Mouse (Mus musculus) C2C12 (cell line): ENCODE measurements around the gene Ip6k2. TPM values are rescaled to one million over a fixed set of nuclear protein-coding genes. Genes with fewer than 3 reads are reported as not detected.

Experiments used
- H3K27me3 ChIP-seq: one replicate; pipeline ENCODE4 v1.6.1; 2011; ENCODE audit not compliant: control insufficient read depth, insufficient read depth, insufficient read length
- H3K36me3 ChIP-seq: one replicate; pipeline ENCODE4 v1.6.1; 2011; ENCODE audit not compliant: control insufficient read depth, insufficient read depth
- H3K4me3 ChIP-seq: one replicate; pipeline ENCODE4 v1.5.1; 2011; ENCODE audit warnings: mild to moderate bottlenecking, control low read depth; ENCODE audit not compliant: poor library complexity, insufficient read depth, severe bottlenecking
- H3K79me2 ChIP-seq: one replicate; pipeline ENCODE4 v1.6.1; 2011; ENCODE audit not compliant: control insufficient read depth, insufficient read depth
- H3K79me3 ChIP-seq: one replicate; pipeline ENCODE4 v1.6.1; 2011; ENCODE audit warnings: low read depth, control low read depth
- H3ac ChIP-seq: one replicate; pipeline ENCODE3; 2011; ENCODE audit warnings: low read depth; ENCODE audit not compliant: control insufficient read depth, insufficient read length
- CEBPB ChIP-seq: IDR thresholded peaks from one replicate; pipeline ENCODE4 v1.6.1; 2011; ENCODE audit warnings: low read depth, mild to moderate bottlenecking, control low read depth, moderate library complexity
- CTCF ChIP-seq: IDR thresholded peaks from one replicate; pipeline ENCODE4 v1.5.1; 2011; ENCODE audit not compliant: control insufficient read depth, insufficient read depth, insufficient read length
- FOSL1 ChIP-seq: IDR thresholded peaks from one replicate; pipeline ENCODE4 v1.8.0; 2011; ENCODE audit warnings: mild to moderate bottlenecking, low read length; ENCODE audit not compliant: poor library complexity, insufficient read depth, severe bottlenecking
- MAX ChIP-seq: IDR thresholded peaks from one replicate; pipeline ENCODE4 v1.6.1; 2011; ENCODE audit warnings: mild to moderate bottlenecking, control low read depth
- MYOD1 ChIP-seq: IDR thresholded peaks from one replicate; pipeline ENCODE4 v1.6.1; 2011; ENCODE audit warnings: low read depth; ENCODE audit not compliant: control insufficient read depth, insufficient read length
- MYOG ChIP-seq: IDR thresholded peaks from one replicate; pipeline ENCODE4 v1.6.1; 2011; ENCODE audit not compliant: control insufficient read depth, insufficient read length; ENCODE audit errors: extremely low read depth
- USF1 ChIP-seq: IDR thresholded peaks from one replicate; pipeline ENCODE4 v1.6.1; 2011; ENCODE audit warnings: low read depth, mild to moderate bottlenecking, control low read depth, moderate library complexity
- polyA plus RNA-seq: library from polyadenylated mRNA; unstranded; fragments of >200 nt; fragmentation: generic; extraction: Trizol; gene quantifications from one replicate; pipeline ENCODE4 v1.2.1, GENCODE M21; 2012; ENCODE audit warnings: missing spikeins

The Ip6k2 gene
- polyA plus RNA-seq, 1 experiment = 37.1 TPM

DNA sequence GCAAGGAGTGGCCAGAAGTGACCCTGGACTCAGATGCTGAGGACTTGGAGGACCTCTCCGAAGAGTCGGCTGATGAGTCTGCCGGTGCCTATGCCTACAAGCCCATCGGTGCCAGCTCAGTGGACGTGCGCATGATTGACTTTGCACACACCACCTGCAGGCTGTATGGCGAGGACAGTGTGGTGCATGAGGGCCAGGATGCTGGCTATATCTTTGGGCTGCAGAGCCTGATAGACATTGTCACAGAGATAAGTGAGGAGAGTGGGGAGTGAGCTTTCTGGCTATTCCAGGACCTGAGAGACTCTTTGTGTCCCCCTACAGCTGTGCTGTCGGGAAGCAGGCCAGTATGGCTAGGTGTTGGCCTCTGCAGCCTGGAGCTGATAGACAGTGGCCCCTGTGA lies 22.2 kb downstream of the Ip6k2 start:
- H3K79me2 ChIP-seq = peaks cover 2% of the 10 kb centered on the region
- peaks cover 3% of the 10 kb centered on the region for H3K79me3 ChIP-seq
- no peaks in the 10 kb centered on the region for H3K27me3 ChIP-seq
- H3ac ChIP-seq = no peak overlapping the region
- H3K4me3 ChIP-seq = no peak overlapping the region
- peaks cover 65% of the 10 kb centered on the region for H3K36me3 ChIP-seq
- no peak for TF ChIP-seq FOSL1
- TF ChIP-seq CTCF = no peak
- TF ChIP-seq CEBPB = no peak
- TF ChIP-seq MAX = no peak
- no peak for TF ChIP-seq MYOG
- TF ChIP-seq MYOD1 = no peak
- no peak for TF ChIP-seq USF1

DNA sequence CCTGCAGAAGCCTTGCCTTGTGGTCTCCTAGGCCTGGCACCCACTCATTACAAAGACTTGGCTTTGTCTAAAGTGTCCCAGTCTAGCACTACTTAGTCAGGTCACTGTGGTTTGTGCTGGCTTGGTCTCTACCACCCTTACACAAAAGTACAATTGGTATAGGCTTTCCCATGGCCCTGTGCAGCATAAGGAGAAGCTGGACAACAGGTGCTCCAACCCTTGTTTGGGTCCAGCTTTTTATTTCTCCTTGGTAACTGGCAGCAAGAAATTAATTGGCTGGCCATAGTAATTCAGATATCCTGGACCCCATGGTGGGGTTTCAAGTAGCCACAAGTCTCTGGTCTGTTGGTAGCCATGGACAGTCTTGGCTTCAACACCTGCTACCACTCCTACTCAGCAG lies 22.8 kb downstream of the Ip6k2 start:
- no peaks in the 10 kb centered on the region for H3K79me2 ChIP-seq
- H3K4me3 ChIP-seq = no peak overlapping the region
- no peaks in the 10 kb centered on the region for H3K27me3 ChIP-seq
- peaks cover 3% of the 10 kb centered on the region for H3K79me3 ChIP-seq
- H3K36me3 ChIP-seq = peaks cover 58% of the 10 kb centered on the region
- H3ac ChIP-seq = no peak overlapping the region
- TF ChIP-seq MAX (no peak), MYOD1 (no peak), CTCF (no peak), FOSL1 (no peak), USF1 (no peak), MYOG (no peak), CEBPB (no peak)

DNA sequence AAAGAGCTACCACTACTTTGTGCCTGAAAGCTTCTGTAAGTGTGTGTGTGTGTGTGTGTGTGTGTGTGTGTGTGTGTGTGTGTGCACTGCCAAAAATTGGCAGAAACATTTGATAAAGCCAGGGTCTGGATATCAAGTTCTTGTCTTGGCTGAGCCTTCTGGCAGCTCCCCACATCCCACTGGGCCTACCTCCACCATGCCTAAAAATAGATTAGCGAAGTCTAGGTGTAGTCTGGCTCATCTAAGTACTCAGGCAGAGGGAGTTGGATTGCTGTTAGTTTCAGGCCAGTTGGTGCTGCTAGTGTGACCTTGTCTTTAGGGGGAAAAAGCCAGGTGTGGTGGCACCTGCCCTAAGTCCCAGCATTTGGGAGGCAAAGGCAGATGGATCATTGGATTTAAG lies 23.2 kb downstream of the Ip6k2 start:
- Histone ChIP-seq H3K36me3 (peaks cover 54% of the 10 kb centered on the region), H3K4me3 (no peak overlapping the region), H3K79me2 (no peaks in the 10 kb centered on the region), H3K27me3 (no peaks in the 10 kb centered on the region), H3ac (no peak overlapping the region), H3K79me3 (peaks cover 2% of the 10 kb centered on the region)
- TF ChIP-seq MYOD1 = no peak
- TF ChIP-seq MYOG = no peak
- no peak for TF ChIP-seq CTCF
- TF ChIP-seq MAX = no peak
- no peak for TF ChIP-seq CEBPB
- TF ChIP-seq USF1 = no peak
- TF ChIP-seq FOSL1 = no peak

DNA sequence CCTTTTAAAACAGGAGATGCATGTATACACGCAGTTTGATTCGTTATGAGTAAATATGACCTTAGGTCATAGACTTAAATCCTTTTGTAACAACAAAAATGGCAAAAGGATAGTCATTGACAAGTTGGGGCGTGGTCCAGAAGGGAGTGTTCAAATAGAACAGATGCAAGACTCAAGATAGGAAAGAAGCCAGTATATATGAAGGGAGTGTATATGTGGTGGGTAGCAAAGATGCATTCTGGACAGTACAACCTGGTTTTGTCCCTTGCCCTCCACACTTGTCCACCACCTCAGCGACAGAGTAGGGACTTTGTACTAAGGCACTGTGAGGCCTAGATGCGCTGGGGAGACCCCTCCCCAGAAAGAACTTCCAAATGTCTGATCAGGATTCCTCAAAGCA lies 24.1 kb downstream of the Ip6k2 start:
- TF ChIP-seq MYOG = no peak
- peaks cover 46% of the 10 kb centered on the region for H3K36me3 ChIP-seq
- peaks cover 1% of the 10 kb centered on the region for H3K79me3 ChIP-seq
- no peak overlapping the region for H3K4me3 ChIP-seq
- H3K27me3 ChIP-seq = no peaks in the 10 kb centered on the region
- no peaks in the 10 kb centered on the region for H3K79me2 ChIP-seq
- no peak overlapping the region for H3ac ChIP-seq

GRCm38 (mm10) chr9:108808163-108808665 lies 24.6 kb downstream of the Ip6k2 start, which contains the start of gene Nckipsd:
Nckipsd (plus strand) TSS chr9:108808368.
- peak; percentile 20 for TF ChIP-seq USF1
- TF ChIP-seq MYOG = no peak
- peak; percentile 88 for TF ChIP-seq CTCF
- no peak for TF ChIP-seq CEBPB
- no peak for TF ChIP-seq MAX
- H3K79me2 ChIP-seq = no peaks in the 10 kb centered on the region
- H3K27me3 ChIP-seq = no peaks in the 10 kb centered on the region
- H3K4me3 ChIP-seq = peak within 1 kb of the TSS; percentile 50
- H3ac ChIP-seq = peak within 1 kb of the TSS; percentile 90
- peaks cover 40% of the 10 kb centered on the region for H3K36me3 ChIP-seq
- H3K79me3 ChIP-seq = no peaks in the 10 kb centered on the region

DNA sequence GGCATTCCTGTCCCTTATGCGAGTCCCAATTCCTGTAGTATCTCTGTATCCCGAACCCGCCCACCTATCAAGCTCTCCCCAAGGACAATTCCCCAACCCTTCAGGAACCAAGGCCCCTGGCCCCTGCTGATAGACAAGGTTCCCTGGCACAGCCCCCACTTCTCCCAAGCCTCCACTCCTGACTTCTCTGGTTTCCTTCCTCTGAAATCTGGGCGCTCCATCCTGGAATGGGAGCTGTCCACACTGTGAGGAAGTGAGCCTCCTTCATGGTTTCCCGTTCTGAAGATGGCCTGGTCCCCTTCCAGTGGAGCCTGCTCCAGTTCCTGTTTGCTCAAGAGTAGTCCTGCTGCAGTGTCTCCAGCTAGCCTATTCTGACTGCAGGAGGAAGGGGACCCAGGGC lies 25.6 kb downstream of the Ip6k2 start:
- H3K36me3 ChIP-seq = peaks cover 30% of the 10 kb centered on the region
- H3K4me3 ChIP-seq = peak overlapping the region; percentile 50
- TF ChIP-seq MAX = no peak
- TF ChIP-seq FOSL1 = no peak
- no peak for TF ChIP-seq MYOD1
- no peak for TF ChIP-seq MYOG
- TF ChIP-seq CTCF = no peak
- no peak for TF ChIP-seq USF1
- TF ChIP-seq CEBPB = no peak
- no peaks in the 10 kb centered on the region for H3K27me3 ChIP-seq
- H3K79me2 ChIP-seq = no peaks in the 10 kb centered on the region
- H3ac ChIP-seq = no peak overlapping the region
- no peaks in the 10 kb centered on the region for H3K79me3 ChIP-seq
